Mouse (Mus musculus): Measurements from ENCODE around the gene Lgr5. TPM values are rescaled to one million over a fixed set of nuclear protein-coding genes. Genes with fewer than 3 reads are reported as not detected.

Gene Lgr5
- polyA plus RNA-seq, 1 experiment from 2014 or later = 2.3 TPM

GRCm38 (mm10) chr10:115421976-115422375, 165.6 kb downstream of the Lgr5 start:
- H3K27me3 ChIP-seq (ENCODE audit: control insufficient read depth, insufficient read depth, low read depth, low read length) = no peaks in the 10 kb centered on the region
- WGBS = 68% methylated on average over 4 of the region's 4 CpGs
- H3K36me3 ChIP-seq (ENCODE audit: control insufficient read depth, insufficient read depth, low read length) = peaks cover 23% of the 10 kb centered on the region
- no peaks in the 10 kb centered on the region for H3K4me1 ChIP-seq (replicated peaks; ENCODE audit: control insufficient read depth, insufficient read depth, low read length)
- no peak overlapping the region for H3K9ac ChIP-seq (ENCODE audit: low read length)
- no peaks in the 10 kb centered on the region for H3K9me3 ChIP-seq (ENCODE audit: control insufficient read depth, low read length)
- H3K4me2 ChIP-seq (ENCODE audit: low read depth, low read length) = no peak overlapping the region
- ATAC-seq (ENCODE audit: low read depth) = no peak
- H3K27ac ChIP-seq (ENCODE audit: low read length) = no peak overlapping the region
- H3K4me3 ChIP-seq (ENCODE audit: low read length) = no peak overlapping the region

- 76% methylated on average over 3 of the region's 3 CpGs for WGBS
- Histone ChIP-seq H3K27me3 (ENCODE audit: control insufficient read depth, insufficient read depth, low read depth, low read length) (no peaks in the 10 kb centered on the region), H3K4me1 (replicated peaks; ENCODE audit: control insufficient read depth, insufficient read depth, low read length) (no peaks in the 10 kb centered on the region), H3K27ac (ENCODE audit: low read length) (no peak overlapping the region), H3K4me2 (ENCODE audit: low read depth, low read length) (no peak overlapping the region), H3K9me3 (ENCODE audit: control insufficient read depth, low read length) (no peaks in the 10 kb centered on the region), H3K9ac (ENCODE audit: low read length) (no peak overlapping the region), H3K36me3 (ENCODE audit: control insufficient read depth, insufficient read depth, low read length) (peaks cover 52% of the 10 kb centered on the region), H3K4me3 (ENCODE audit: low read length) (no peak overlapping the region)
- no peak for ATAC-seq (ENCODE audit: low read depth)
These were observed 173.5 kb downstream of the Lgr5 start for GRCm38 (mm10) chr10:115414056-115414455.

DNA sequence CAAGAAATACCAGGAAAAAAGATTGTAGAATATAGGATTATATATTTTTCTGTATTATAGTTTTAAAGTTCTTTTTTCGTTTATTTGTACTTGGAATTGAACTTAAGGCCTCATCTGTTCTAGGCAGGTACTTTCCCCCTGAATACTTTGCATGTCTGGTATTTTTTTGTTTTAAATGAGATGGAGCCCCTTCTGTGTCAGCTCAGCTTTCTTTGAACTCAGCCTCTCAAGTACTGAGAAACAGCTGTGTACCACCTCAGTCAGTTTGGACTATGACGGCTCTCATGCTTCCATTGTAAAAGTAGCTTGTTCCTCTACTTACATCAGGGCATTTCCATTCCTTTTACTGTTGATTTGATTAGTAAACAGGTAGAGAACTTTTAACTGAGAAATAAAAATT, 174.1 kb downstream of the Lgr5 start:
- 85% methylated on average over 2 of the region's 2 CpGs for WGBS
- H3K27ac ChIP-seq (ENCODE audit: low read length) = no peak overlapping the region
- no peaks in the 10 kb centered on the region for H3K27me3 ChIP-seq (ENCODE audit: control insufficient read depth, insufficient read depth, low read depth, low read length)
- H3K4me1 ChIP-seq (replicated peaks; ENCODE audit: control insufficient read depth, insufficient read depth, low read length) = no peaks in the 10 kb centered on the region
- no peak overlapping the region for H3K9ac ChIP-seq (ENCODE audit: low read length)
- H3K4me2 ChIP-seq (ENCODE audit: low read depth, low read length) = no peak overlapping the region
- no peak for ATAC-seq (ENCODE audit: low read depth)
- H3K36me3 ChIP-seq (ENCODE audit: control insufficient read depth, insufficient read depth, low read length) = peaks cover 53% of the 10 kb centered on the region
- no peak overlapping the region for H3K4me3 ChIP-seq (ENCODE audit: low read length)
- no peaks in the 10 kb centered on the region for H3K9me3 ChIP-seq (ENCODE audit: control insufficient read depth, low read length)

- 57% methylated on average over 6 of the region's 6 CpGs for WGBS
- H3K4me1 ChIP-seq (replicated peaks; ENCODE audit: control insufficient read depth, insufficient read depth, low read length) = no peaks in the 10 kb centered on the region
These were observed 181.2 kb downstream of the Lgr5 start for GRCm38 (mm10) chr10:115406393-115406792.

More at GRCm38 (mm10) chr10:115406393-115406792, 181.2 kb downstream of the Lgr5 start:
- no peak overlapping the region for H3K9ac ChIP-seq (ENCODE audit: low read length)
- H3K9me3 ChIP-seq (ENCODE audit: control insufficient read depth, low read length) = no peaks in the 10 kb centered on the region
- no peak overlapping the region for H3K4me2 ChIP-seq (ENCODE audit: low read depth, low read length)
- H3K4me3 ChIP-seq (ENCODE audit: low read length) = no peak overlapping the region
- H3K27me3 ChIP-seq (ENCODE audit: control insufficient read depth, insufficient read depth, low read depth, low read length) = no peaks in the 10 kb centered on the region
- ATAC-seq (ENCODE audit: low read depth) = no peak
- H3K27ac ChIP-seq (ENCODE audit: low read length) = no peak overlapping the region
- H3K36me3 ChIP-seq (ENCODE audit: control insufficient read depth, insufficient read depth, low read length) = peaks cover 49% of the 10 kb centered on the region

Other genes starting within 250 kb of the Lgr5 start
- 28.9 and 30.7 TPM in 2 replicates for gene Tmem19, start 225.3 kb downstream of the Lgr5 start, polyA plus RNA-seq (2015; fragmentation: Nextera tagmentation; extraction: Ambion mirVana)
- 18.6 and 21.7 TPM in 2 replicates for gene Thap2, start 203.3 kb downstream of the Lgr5 start, polyA plus RNA-seq (2015; fragmentation: Nextera tagmentation; extraction: Ambion mirVana)
- gene Zfc3h1, start 202.8 kb downstream of the Lgr5 start, polyA plus RNA-seq (2015; fragmentation: Nextera tagmentation; extraction: Ambion mirVana) = 18.1 and 18.9 TPM in 2 replicates
- not detected in 2 replicates for gene A930009A15Rik, start 17.8 kb downstream of the Lgr5 start, polyA plus RNA-seq (2015; fragmentation: Nextera tagmentation; extraction: Ambion mirVana)
- 128 and 141 TPM in 2 replicates for gene Tspan8, start 229.1 kb upstream of the Lgr5 start, polyA plus RNA-seq (2015; fragmentation: Nextera tagmentation; extraction: Ambion mirVana)

Measured in lung, embryonic 16.5 days (tissue).